Mouse (Mus musculus) WW6 (cell line): Measurements from ENCODE around the gene Bola2.
"Not testable (repeated sequence)": the region's sequence is repeated elsewhere in the genome, so short reads cannot be mapped to it uniquely, and the experiment has no call there.

Source experiments
- DNase-seq: peaks from one replicate; pipeline ENCODE4 v3.0.0-alpha.2; 2013; ENCODE audit warnings: low read depth, low spot score

Bola2 gene

GRCm38 (mm10) chr7:126695210-126695611 lies at the start of gene Bola2:
Gene Bola2 (plus strand): TSS chr7:126695401.
- no peak for DNase-seq

- no peak for DNase-seq
These were observed 49.5 kb upstream of the Bola2 start for GRCm38 (mm10) chr7:126645708-126646107.

- no peak for DNase-seq
These were observed 46.7 kb upstream of the Bola2 start for GRCm38 (mm10) chr7:126648486-126648885.

- DNase-seq = peak; percentile 74
These were observed 45.8 kb upstream of the Bola2 start, which contains the start of gene Sgf29 for GRCm38 (mm10) chr7:126649231-126650051. Gene Sgf29 (plus strand): TSS chr7:126649309.

- no peak for DNase-seq
These were observed 44.3 kb upstream of the Bola2 start for GRCm38 (mm10) chr7:126650852-126651251.

GRCm38 (mm10) chr7:126653991-126654390 lies 41.2 kb upstream of the Bola2 start:
- no peak for DNase-seq

- DNase-seq = no peak
These were observed 39.5 kb upstream of the Bola2 start for GRCm38 (mm10) chr7:126655695-126656094.

GRCm38 (mm10) chr7:126657522-126657921 lies 37.7 kb upstream of the Bola2 start:
- DNase-seq = no peak

GRCm38 (mm10) chr7:126659771-126660170 lies 35.4 kb upstream of the Bola2 start:
- no peak for DNase-seq

- DNase-seq = no peak
These were observed 31.6 kb upstream of the Bola2 start for GRCm38 (mm10) chr7:126663646-126664045.

GRCm38 (mm10) chr7:126665269-126665668 lies 29.9 kb upstream of the Bola2 start:
- no peak for DNase-seq

GRCm38 (mm10) chr7:126667495-126668090 lies 27.6 kb upstream of the Bola2 start:
- no peak for DNase-seq

GRCm38 (mm10) chr7:126668452-126668851 lies 26.7 kb upstream of the Bola2 start:
- DNase-seq = no peak

GRCm38 (mm10) chr7:126670152-126670551 lies 25.0 kb upstream of the Bola2 start:
- no peak for DNase-seq

- no peak for DNase-seq
These were observed 23.1 kb upstream of the Bola2 start for GRCm38 (mm10) chr7:126672111-126672510.

GRCm38 (mm10) chr7:126675104-126675503 lies 20.1 kb upstream of the Bola2 start:
- no peak for DNase-seq

- DNase-seq = no peak
These were observed 19.0 kb upstream of the Bola2 start, which contains the start of gene Sult1a1 for GRCm38 (mm10) chr7:126676207-126676606. Gene Sult1a1 (minus strand): TSS chr7:126676432.

GRCm38 (mm10) chr7:126676631-126677220 lies 18.5 kb upstream of the Bola2 start:
- DNase-seq = no peak

- no peak for DNase-seq
These were observed 16.5 kb upstream of the Bola2 start for GRCm38 (mm10) chr7:126678545-126679341.

GRCm38 (mm10) chr7:126679683-126680082 lies 15.5 kb upstream of the Bola2 start:
- no peak for DNase-seq

GRCm38 (mm10) chr7:126681221-126681620 lies 14.0 kb upstream of the Bola2 start:
- DNase-seq = no peak

- not testable (repeated sequence) for DNase-seq
These were observed 7.0 kb upstream of the Bola2 start for GRCm38 (mm10) chr7:126688156-126688555.
